Mouse (Mus musculus): ENCODE measurements at regions not wholly inside any gene's neighbourhood (a gene's known extent, or its start where the extent isn't known, plus 50 kb on each side); places are given as distances from the start of the nearest gene placed in this dataset.

GRCm38 (mm10) chr8:26588841-26589240 lies 388.3 kb upstream of the Zfp703 start:
- 12% methylated on average over 1 of the region's 1 CpGs for WGBS
- no peak overlapping the region for H3K4me3 ChIP-seq (replicated peaks; ENCODE audit: insufficient read depth, low read depth, low read length)
- H3K27ac ChIP-seq (ENCODE audit: insufficient read depth, low read length), result no peak overlapping the region
- H3K4me1 ChIP-seq (ENCODE audit: control insufficient read depth, insufficient read depth, low read length), result peaks cover 31% of the 10 kb centered on the region
- no peak for TF ChIP-seq CTCF (IDR thresholded peaks at IDR 0.05; ENCODE audit: borderline replicate concordance, insufficient read depth, low read depth, low read length)
- no peak for TF ChIP-seq POLR2A (IDR thresholded peaks at IDR 0.05; ENCODE audit: borderline replicate concordance, insufficient read depth, low read length)
- peak; percentile 72 to 87 for DNase-seq
- H3K27me3 ChIP-seq (ENCODE audit: control insufficient read depth, insufficient read depth, low read length), result no peaks in the 10 kb centered on the region

- WGBS, result 73% methylated on average over 2 of the region's 2 CpGs
- no peak for TF ChIP-seq POLR2A (IDR thresholded peaks at IDR 0.05; ENCODE audit: borderline replicate concordance, insufficient read depth, low read length)
- TF ChIP-seq CTCF (IDR thresholded peaks at IDR 0.05; ENCODE audit: borderline replicate concordance, insufficient read depth, low read depth, low read length), result no peak
- peak overlapping the region; percentile 22; the same call in 1 of the 2 replicates for H3K27ac ChIP-seq (ENCODE audit: insufficient read depth, low read length)
- H3K4me1 ChIP-seq (ENCODE audit: control insufficient read depth, insufficient read depth, low read length), result peaks cover 33% of the 10 kb centered on the region
- peak in 1 of 2 experiments; percentile 54 for DNase-seq
- no peaks in the 10 kb centered on the region for H3K27me3 ChIP-seq (ENCODE audit: control insufficient read depth, insufficient read depth, low read length)
- no peak overlapping the region for H3K4me3 ChIP-seq (replicated peaks; ENCODE audit: insufficient read depth, low read depth, low read length)
Observed at GRCm38 (mm10) chr8:26590591-26591212, 386.4 kb upstream of the Zfp703 start.

GRCm38 (mm10) chr8:26591266-26591665 lies 385.9 kb upstream of the Zfp703 start:
- Histone ChIP-seq H3K27me3 (ENCODE audit: control insufficient read depth, insufficient read depth, low read length) (no peaks in the 10 kb centered on the region), H3K27ac (ENCODE audit: insufficient read depth, low read length) (peak overlapping the region; percentile 74; the same call in 1 of the 2 replicates), H3K4me1 (ENCODE audit: control insufficient read depth, insufficient read depth, low read length) (peaks cover 33% of the 10 kb centered on the region), H3K4me3 (replicated peaks; ENCODE audit: insufficient read depth, low read depth, low read length) (no peak overlapping the region)
- TF ChIP-seq CTCF (IDR thresholded peaks at IDR 0.05; ENCODE audit: borderline replicate concordance, insufficient read depth, low read depth, low read length) (no peak), POLR2A (IDR thresholded peaks at IDR 0.05; ENCODE audit: borderline replicate concordance, insufficient read depth, low read length) (no peak)
- 8% methylated on average over 3 of the region's 3 CpGs for WGBS
- DNase-seq, result peak; percentile 85 to 93

- peak in 1 of 2 experiments; percentile 19 for DNase-seq
- no peak overlapping the region for H3K27ac ChIP-seq (ENCODE audit: insufficient read depth, low read length)
- H3K27me3 ChIP-seq (ENCODE audit: control insufficient read depth, insufficient read depth, low read length), result no peaks in the 10 kb centered on the region; the same call in 1 of the 2 replicates
- no peak overlapping the region for H3K4me3 ChIP-seq (replicated peaks; ENCODE audit: insufficient read depth, low read depth, low read length)
- no peak for TF ChIP-seq CTCF (IDR thresholded peaks at IDR 0.05; ENCODE audit: borderline replicate concordance, insufficient read depth, low read depth, low read length)
- no peak for TF ChIP-seq POLR2A (IDR thresholded peaks at IDR 0.05; ENCODE audit: borderline replicate concordance, insufficient read depth, low read length)
- 27% methylated on average over 5 of the region's 5 CpGs for WGBS
- H3K4me1 ChIP-seq (ENCODE audit: control insufficient read depth, insufficient read depth, low read length), result peaks cover 30% of the 10 kb centered on the region
Observed at GRCm38 (mm10) chr8:26593536-26594368, 383.4 kb upstream of the Zfp703 start.

GRCm38 (mm10) chr8:26594369-26594920 lies 382.7 kb upstream of the Zfp703 start:
- DNase-seq, result no peak
- Histone ChIP-seq H3K27ac (ENCODE audit: insufficient read depth, low read length) (no peak overlapping the region), H3K27me3 (ENCODE audit: control insufficient read depth, insufficient read depth, low read length) (no peaks in the 10 kb centered on the region; the same call in 1 of the 2 replicates), H3K4me1 (ENCODE audit: control insufficient read depth, insufficient read depth, low read length) (peaks cover 30% of the 10 kb centered on the region), H3K4me3 (replicated peaks; ENCODE audit: insufficient read depth, low read depth, low read length) (no peak overlapping the region)
- WGBS, result 94% methylated on average over 11 of the region's 11 CpGs
- TF ChIP-seq POLR2A (IDR thresholded peaks at IDR 0.05; ENCODE audit: borderline replicate concordance, insufficient read depth, low read length), result no peak
- no peak for TF ChIP-seq CTCF (IDR thresholded peaks at IDR 0.05; ENCODE audit: borderline replicate concordance, insufficient read depth, low read depth, low read length)

- TF ChIP-seq POLR2A (IDR thresholded peaks at IDR 0.05; ENCODE audit: borderline replicate concordance, insufficient read depth, low read length) (no peak), CTCF (IDR thresholded peaks at IDR 0.05; ENCODE audit: borderline replicate concordance, insufficient read depth, low read depth, low read length) (no peak)
- H3K27me3 ChIP-seq (ENCODE audit: control insufficient read depth, insufficient read depth, low read length), result no peaks in the 10 kb centered on the region; the same call in 1 of the 2 replicates
- no peak overlapping the region for H3K27ac ChIP-seq (ENCODE audit: insufficient read depth, low read length)
- 90% methylated on average over 13 of the region's 13 CpGs for WGBS
- peaks cover 25% of the 10 kb centered on the region for H3K4me1 ChIP-seq (ENCODE audit: control insufficient read depth, insufficient read depth, low read length)
- DNase-seq, result no peak
- no peak overlapping the region for H3K4me3 ChIP-seq (replicated peaks; ENCODE audit: insufficient read depth, low read depth, low read length)
Observed at GRCm38 (mm10) chr8:26595431-26596018, 381.6 kb upstream of the Zfp703 start.

GRCm38 (mm10) chr8:26596665-26597362 lies 380.3 kb upstream of the Zfp703 start:
- WGBS, result 78% methylated on average over 7 of the region's 7 CpGs
- H3K27ac ChIP-seq (ENCODE audit: insufficient read depth, low read length), result no peak overlapping the region
- DNase-seq, result no peak
- H3K4me1 ChIP-seq (ENCODE audit: control insufficient read depth, insufficient read depth, low read length), result peaks cover 17% of the 10 kb centered on the region
- 0 out of 2 replicates have a peak, but pooled peaks have one; percentile 9 for TF ChIP-seq CTCF (IDR thresholded peaks at IDR 0.05; ENCODE audit: borderline replicate concordance, insufficient read depth, low read depth, low read length)
- no peak for TF ChIP-seq POLR2A (IDR thresholded peaks at IDR 0.05; ENCODE audit: borderline replicate concordance, insufficient read depth, low read length)
- H3K4me3 ChIP-seq (replicated peaks; ENCODE audit: insufficient read depth, low read depth, low read length), result no peak overlapping the region
- H3K27me3 ChIP-seq (ENCODE audit: control insufficient read depth, insufficient read depth, low read length), result no peaks in the 10 kb centered on the region; the same call in 1 of the 2 replicates

All from cerebellum, adult 2 months (tissue).